Mouse (Mus musculus) thymus, adult 2 months (tissue): ENCODE results near the gene Trnt1. TPM values are rescaled to one million over a fixed set of nuclear protein-coding genes. Genes with fewer than 3 reads are reported as not detected.

Experiments
- DNase-seq: peaks from one replicate; pipeline ENCODE4 v3.0.0; 2021
- H3K27ac ChIP-seq: fragments of 200-500 bp; 2 replicates; pipeline ENCODE4 v1.5.1; 2012; ENCODE audit warnings: low read length, control low read depth; ENCODE audit not compliant: control insufficient read depth, insufficient read depth
- H3K27me3 ChIP-seq: fragments of 200-500 bp; 2 replicates; pipeline ENCODE4 v1.6.1; 2012; ENCODE audit warnings: mild to moderate bottlenecking, low read length, moderate library complexity, mixed read lengths; ENCODE audit not compliant: control insufficient read depth, insufficient read depth
- H3K36me3 ChIP-seq: fragments of 200-500 bp; 2 replicates; pipeline ENCODE4 v1.6.1; 2012; ENCODE audit warnings: mild to moderate bottlenecking, low read length, moderate library complexity; ENCODE audit not compliant: control insufficient read depth, insufficient read depth
- H3K4me1 ChIP-seq: fragments of 200-500 bp; replicated peaks from 2 replicates; pipeline ENCODE4 v1.6.1; 2012; ENCODE audit warnings: low read length; ENCODE audit not compliant: control insufficient read depth, insufficient read depth
- H3K4me3 ChIP-seq: fragments of 200-500 bp; 2 replicates; pipeline ENCODE4 v1.5.1; 2012; ENCODE audit warnings: mild to moderate bottlenecking, low read length, control low read depth, moderate library complexity; ENCODE audit not compliant: control insufficient read depth, insufficient read depth
- CTCF ChIP-seq: fragments of 200-500 bp; IDR thresholded peaks from 2 replicates; pipeline ENCODE4 v1.5.1; 2012; ENCODE audit warnings: mild to moderate bottlenecking, control low read depth, low read length, moderate library complexity, borderline replicate concordance; ENCODE audit not compliant: control insufficient read depth, poor library complexity, insufficient read depth; ENCODE audit errors: extremely low read depth
- POLR2A ChIP-seq: fragments of 200-500 bp; IDR thresholded peaks from 2 replicates; pipeline ENCODE4 v1.6.1; 2012; ENCODE audit warnings: mild to moderate bottlenecking, low read length, control low read depth, moderate library complexity; ENCODE audit not compliant: control insufficient read depth, poor library complexity, insufficient read depth; ENCODE audit errors: extremely low read depth
- WGBS: fragments of 180-500 bp; shearing (Covaris S2); methylation state at CpG from one replicate; pipeline ENCODE4 v1.1.7; 2018; 5-methylcytosine and 5-hydroxymethylcytosine counted together
- polyA plus RNA-seq: library from polyadenylated mRNA; depleted of rRNA; stranded (reverse); fragments of >200 nt; gene quantifications from 2 replicates; pipeline ENCODE4 v1.2.3, GENCODE M21; 2012; rRNA removed

Gene Trnt1
- polyA plus RNA-seq, 1 experiment: 11.8 TPM

DNA sequence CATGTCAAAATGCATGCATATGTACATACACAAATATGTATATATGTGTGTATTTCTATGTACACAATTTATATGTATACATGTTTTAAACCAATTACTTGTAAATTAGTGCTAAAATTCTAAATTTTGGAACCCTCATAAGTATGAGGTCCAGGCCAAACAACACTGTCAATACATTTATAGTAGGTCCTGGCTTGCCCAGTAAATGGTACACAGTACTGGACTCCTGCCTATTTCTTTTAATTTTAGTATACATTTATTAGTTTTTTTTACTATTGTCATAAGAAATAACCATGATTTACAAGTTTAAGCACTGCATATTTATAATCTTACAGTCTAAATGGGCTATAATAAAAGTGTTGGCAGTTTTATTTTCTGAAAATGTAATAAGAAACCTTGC lies 50.3 kb downstream of the Trnt1 start:
- no peak for DNase-seq
- Histone ChIP-seq H3K4me3 (no peak overlapping the region), H3K27me3 (no peaks in the 10 kb centered on the region), H3K36me3 (no peaks in the 10 kb centered on the region), H3K4me1 (no peaks in the 10 kb centered on the region), H3K27ac (no peak overlapping the region)
- no peak for TF ChIP-seq POLR2A
- TF ChIP-seq CTCF: no peak

DNA sequence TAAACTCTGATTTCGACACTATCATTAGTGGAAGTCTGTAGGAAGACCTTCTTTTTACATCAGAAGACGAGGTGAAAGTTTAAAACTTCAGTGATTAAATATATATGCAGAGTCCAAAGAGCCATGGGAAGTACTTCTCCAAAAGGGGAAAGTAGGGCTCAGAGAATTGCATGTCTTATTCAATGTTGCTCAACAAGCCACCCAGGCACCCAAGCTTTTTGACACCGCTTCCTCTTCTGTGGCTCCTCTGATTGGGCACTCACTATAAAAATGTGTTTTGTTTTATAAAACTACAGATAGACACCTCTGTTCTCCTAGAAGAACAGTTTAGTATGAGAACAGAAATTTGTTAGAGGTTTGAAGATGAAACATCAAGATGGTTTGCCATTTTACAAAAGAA lies 51.0 kb downstream of the Trnt1 start:
- TF ChIP-seq CTCF: no peak
- TF ChIP-seq POLR2A: no peak
- Histone ChIP-seq H3K27me3 (no peaks in the 10 kb centered on the region), H3K4me3 (no peak overlapping the region), H3K36me3 (no peaks in the 10 kb centered on the region), H3K27ac (no peak overlapping the region), H3K4me1 (no peaks in the 10 kb centered on the region)
- no peak for DNase-seq
- WGBS: 75% methylated on average over 3 of the region's 3 CpGs

GRCm38 (mm10) chr6:106820566-106820965 lies 51.6 kb downstream of the Trnt1 start:
- Histone ChIP-seq H3K36me3 (no peaks in the 10 kb centered on the region), H3K27me3 (no peaks in the 10 kb centered on the region), H3K27ac (no peak overlapping the region), H3K4me1 (no peaks in the 10 kb centered on the region), H3K4me3 (no peak overlapping the region)
- no peak for DNase-seq
- TF ChIP-seq POLR2A (no peak), CTCF (no peak)

GRCm38 (mm10) chr6:106822329-106822728 lies 53.4 kb downstream of the Trnt1 start:
- TF ChIP-seq CTCF (no peak), POLR2A (no peak)
- Histone ChIP-seq H3K4me3 (no peak overlapping the region), H3K27ac (no peak overlapping the region), H3K36me3 (no peaks in the 10 kb centered on the region), H3K27me3 (no peaks in the 10 kb centered on the region), H3K4me1 (no peaks in the 10 kb centered on the region)
- no peak for DNase-seq
- WGBS: 66% methylated on average over 1 of the region's 1 CpGs

Other genes with a start within 250 kb of the Trnt1 start
- 0.19 and 0.26 TPM in 2 replicates for gene Il5ra, start 20.1 kb upstream of the Trnt1 start, polyA plus RNA-seq
- 11.3 and 11.6 TPM in 2 replicates for gene Crbn, start 31.0 kb downstream of the Trnt1 start, polyA plus RNA-seq